Mouse (Mus musculus) midbrain, embryonic 15.5 days (tissue): ENCODE results near the gene Jmjd6. TPM values are rescaled to one million over a fixed set of nuclear protein-coding genes. Genes with fewer than 3 reads are reported as not detected.
A peak's percentile ranks its signal among the peaks of the same experiment; 100 is the strongest.

Source experiments
- ATAC-seq: fragments of 200-750 bp; cut with Nextera tagmentation; replicated peaks from 2 replicates; pipeline ENCODE4 v1.8.0; 2017; ENCODE audit warnings: moderate TSS enrichment
- H3K27ac ChIP-seq: fragments of 300-500 bp; sonication (generic); 2 replicates; pipeline ENCODE4 v1.5.1; 2015; ENCODE audit warnings: mild to moderate bottlenecking, inconsistent platforms
- H3K27me3 ChIP-seq: fragments of 300-500 bp; sonication (generic); replicated peaks from 2 replicates; pipeline ENCODE4 v1.6.1; 2015; ENCODE audit warnings: inconsistent platforms
- H3K36me3 ChIP-seq: fragments of 300-500 bp; sonication (generic); replicated peaks from 2 replicates; pipeline ENCODE4 v1.6.1; 2015; ENCODE audit warnings: inconsistent platforms
- H3K4me1 ChIP-seq: fragments of 300-500 bp; sonication (generic); 2 replicates; pipeline ENCODE4 v1.6.1; 2015; ENCODE audit warnings: inconsistent platforms
- H3K4me2 ChIP-seq: fragments of 300-500 bp; sonication (generic); 2 replicates; pipeline ENCODE4 v1.6.1; 2015; ENCODE audit warnings: inconsistent platforms, mild to moderate bottlenecking, moderate library complexity
- H3K4me3 ChIP-seq: fragments of 300-500 bp; sonication (generic); 2 replicates; pipeline ENCODE4 v1.5.1; 2015; ENCODE audit warnings: mild to moderate bottlenecking, inconsistent platforms
- H3K9ac ChIP-seq: fragments of 300-500 bp; sonication (generic); 2 replicates; pipeline ENCODE4 v1.6.1; 2015; ENCODE audit warnings: mild to moderate bottlenecking, inconsistent platforms
- H3K9me3 ChIP-seq: fragments of 300-500 bp; sonication (generic); 2 replicates; pipeline ENCODE4 v1.6.1; 2016; ENCODE audit warnings: inconsistent platforms
- WGBS: fragments of 180-500 bp; shearing (Covaris S2); methylation state at CpG from one replicate; pipeline ENCODE4 v1.1.7; 2015; ENCODE audit warnings: mixed read lengths; 5-methylcytosine and 5-hydroxymethylcytosine counted together
- polyA plus RNA-seq: library from polyadenylated mRNA; unstranded; fragments of >200 nt; fragmentation: Nextera tagmentation; extraction: Ambion mirVana; gene quantifications from 2 replicates; pipeline ENCODE4 v1.2.1, GENCODE M21; 2015

Gene Jmjd6
- polyA plus RNA-seq, 1 experiment from 2014 or later: 75.1 TPM

GRCm38 (mm10) chr11:116868129-116868528 is 24.9 kb upstream of the Jmjd6 start:
- Histone ChIP-seq H3K9me3 (no peaks in the 10 kb centered on the region), H3K4me1 (no peaks in the 10 kb centered on the region), H3K27me3 (no peaks in the 10 kb centered on the region), H3K4me2 (no peak overlapping the region), H3K36me3 (peaks cover 11% of the 10 kb centered on the region), H3K27ac (no peak overlapping the region), H3K9ac (no peak overlapping the region), H3K4me3 (no peak overlapping the region)
- ATAC-seq: no peak
- WGBS: 81% methylated on average over 3 of the region's 3 CpGs

GRCm38 (mm10) chr11:116865945-116866585 is 22.8 kb upstream of the Jmjd6 start:
- 81% methylated on average over 12 of the region's 12 CpGs for WGBS
- peaks cover 27% of the 10 kb centered on the region for H3K36me3 ChIP-seq
- no peak for ATAC-seq

GRCm38 (mm10) chr11:116864444-116864843 is 21.2 kb upstream of the Jmjd6 start:
- Histone ChIP-seq H3K27me3 (no peaks in the 10 kb centered on the region), H3K4me1 (no peaks in the 10 kb centered on the region), H3K36me3 (peaks cover 31% of the 10 kb centered on the region), H3K9me3 (no peaks in the 10 kb centered on the region), H3K4me2 (no peak overlapping the region), H3K27ac (no peak overlapping the region), H3K4me3 (no peak overlapping the region), H3K9ac (no peak overlapping the region)
- 82% methylated on average over 10 of the region's 10 CpGs for WGBS
- no peak for ATAC-seq

More at GRCm38 (mm10) chr11:116865945-116866585, 22.8 kb upstream of the Jmjd6 start:
- Histone ChIP-seq H3K27ac (no peak overlapping the region), H3K9ac (no peak overlapping the region), H3K4me3 (no peak overlapping the region), H3K9me3 (no peaks in the 10 kb centered on the region), H3K4me1 (no peaks in the 10 kb centered on the region), H3K4me2 (no peak overlapping the region), H3K27me3 (no peaks in the 10 kb centered on the region)

- Histone ChIP-seq H3K36me3 (peaks cover 21% of the 10 kb centered on the region), H3K27ac (no peak overlapping the region), H3K4me1 (peaks cover 16% of the 10 kb centered on the region), H3K4me2 (no peak overlapping the region), H3K9ac (no peak overlapping the region), H3K4me3 (no peak overlapping the region), H3K27me3 (no peaks in the 10 kb centered on the region), H3K9me3 (no peaks in the 10 kb centered on the region)
- WGBS: 87% methylated on average over 12 of the region's 12 CpGs
- ATAC-seq: no peak
Measured at GRCm38 (mm10) chr11:116857183-116857850, 14.1 kb upstream of the Jmjd6 start.

- peak overlapping the region; percentile 97; the same call in 1 of the 2 replicates for H3K27ac ChIP-seq
- H3K9ac ChIP-seq: peak overlapping the region; percentile 69
- H3K27me3 ChIP-seq: no peaks in the 10 kb centered on the region
- ATAC-seq: no peak
- H3K4me3 ChIP-seq: peak overlapping the region; percentile 71
- H3K4me1 ChIP-seq: peaks cover 36% of the 10 kb centered on the region
- peak overlapping the region; percentile 87 for H3K4me2 ChIP-seq
- 50% methylated on average over 10 of the region's 10 CpGs for WGBS
- H3K36me3 ChIP-seq: peaks cover 10% of the 10 kb centered on the region; the same call in 1 of the 2 replicates
- H3K9me3 ChIP-seq: no peaks in the 10 kb centered on the region
Measured at GRCm38 (mm10) chr11:116854279-116854678, 11.0 kb upstream of the Jmjd6 start.

GRCm38 (mm10) chr11:116853512-116853928 is 10.3 kb upstream of the Jmjd6 start:
- Histone ChIP-seq H3K36me3 (peaks cover 9% of the 10 kb centered on the region; the same call in 1 of the 2 replicates), H3K9ac (peak overlapping the region; percentile 69), H3K27ac (peak overlapping the region; percentile 97), H3K4me1 (peaks cover 38% of the 10 kb centered on the region), H3K9me3 (no peaks in the 10 kb centered on the region), H3K4me2 (peak overlapping the region; percentile 87), H3K27me3 (no peaks in the 10 kb centered on the region), H3K4me3 (peak overlapping the region; percentile 71)
- WGBS: under 1% methylated on average over 36 of the region's 36 CpGs
- peak; percentile 93 for ATAC-seq

GRCm38 (mm10) chr11:116852891-116853511 is 9.8 kb upstream of the Jmjd6 start, which contains the start of gene Srsf2:
TSS of gene Srsf2 (minus strand) at chr11:116853094.
- Histone ChIP-seq H3K9me3 (no peaks in the 10 kb centered on the region), H3K4me2 (peak within 1 kb of the TSS; percentile 87), H3K27me3 (no peaks in the 10 kb centered on the region), H3K27ac (peak within 1 kb of the TSS; percentile 97), H3K4me1 (peaks cover 39% of the 10 kb centered on the region), H3K4me3 (peak within 1 kb of the TSS; percentile 71), H3K9ac (peak within 1 kb of the TSS; percentile 76), H3K36me3 (peaks cover 14% of the 10 kb centered on the region; the same call in 1 of the 2 replicates)
- ATAC-seq: peak; percentile 93
- WGBS: under 1% methylated on average over 68 of the region's 74 CpGs

- ATAC-seq: peak; percentile 57
- H3K4me1 ChIP-seq: peaks cover 43% of the 10 kb centered on the region
- peaks cover 18% of the 10 kb centered on the region; the same call in 1 of the 2 replicates for H3K36me3 ChIP-seq
- peak within 1 kb of the TSS; percentile 97 for H3K27ac ChIP-seq
- H3K9me3 ChIP-seq: no peaks in the 10 kb centered on the region
- H3K27me3 ChIP-seq: no peaks in the 10 kb centered on the region
- H3K9ac ChIP-seq: peak within 1 kb of the TSS; percentile 76
- WGBS: under 1% methylated on average over 75 of the region's 91 CpGs
- peak within 1 kb of the TSS; percentile 87 for H3K4me2 ChIP-seq
- peak within 1 kb of the TSS; percentile 71 for H3K4me3 ChIP-seq
Measured at GRCm38 (mm10) chr11:116852291-116852890, 9.1 kb upstream of the Jmjd6 start, which contains the start of gene Mfsd11. TSS of gene Mfsd11 (plus strand) at chr11:116852440.

GRCm38 (mm10) chr11:116851576-116852290 is 8.5 kb upstream of the Jmjd6 start:
- Histone ChIP-seq H3K27ac (peak overlapping the region; percentile 97), H3K9ac (peak overlapping the region; percentile 76), H3K9me3 (no peaks in the 10 kb centered on the region), H3K4me2 (peak overlapping the region; percentile 87), H3K4me1 (peaks cover 43% of the 10 kb centered on the region), H3K27me3 (no peaks in the 10 kb centered on the region), H3K36me3 (peaks cover 18% of the 10 kb centered on the region; the same call in 1 of the 2 replicates), H3K4me3 (peak overlapping the region; percentile 71)
- under 1% methylated on average over 29 of the region's 29 CpGs for WGBS
- no peak for ATAC-seq

GRCm38 (mm10) chr11:116850833-116851477 is 7.7 kb upstream of the Jmjd6 start:
- no peaks in the 10 kb centered on the region for H3K9me3 ChIP-seq
- 24% methylated on average over 6 of the region's 6 CpGs for WGBS
- peak overlapping the region; percentile 76 for H3K9ac ChIP-seq
- H3K27ac ChIP-seq: peak overlapping the region; percentile 97; the same call in 1 of the 2 replicates
- no peak for ATAC-seq
- H3K27me3 ChIP-seq: no peaks in the 10 kb centered on the region
- peaks cover 18% of the 10 kb centered on the region; the same call in 1 of the 2 replicates for H3K36me3 ChIP-seq
- H3K4me3 ChIP-seq: peak overlapping the region; percentile 71
- peak overlapping the region; percentile 87 for H3K4me2 ChIP-seq
- H3K4me1 ChIP-seq: peaks cover 49% of the 10 kb centered on the region

GRCm38 (mm10) chr11:116850085-116850484 is 6.8 kb upstream of the Jmjd6 start:
- H3K4me1 ChIP-seq: peaks cover 44% of the 10 kb centered on the region
- H3K27ac ChIP-seq: no peak overlapping the region
- ATAC-seq: no peak
- H3K9ac ChIP-seq: no peak overlapping the region; the same call in 1 of the 2 replicates
- H3K9me3 ChIP-seq: no peaks in the 10 kb centered on the region
- peaks cover 18% of the 10 kb centered on the region; the same call in 1 of the 2 replicates for H3K36me3 ChIP-seq
- no peaks in the 10 kb centered on the region for H3K27me3 ChIP-seq
- peak overlapping the region; percentile 20; the same call in 1 of the 2 replicates for H3K4me2 ChIP-seq
- 0 out of 2 replicates have a peak overlapping the region, but pooled peaks have one; percentile 11 for H3K4me3 ChIP-seq
- WGBS: 61% methylated on average over 4 of the region's 4 CpGs
